Mouse (Mus musculus): ENCODE measurements around the gene Sdsl.
A peak's percentile ranks its signal among the peaks of the same experiment; 100 is the strongest.
"Not testable (repeated sequence)": the region's sequence is repeated elsewhere in the genome, so short reads cannot be mapped to it uniquely, and the experiment has no call there.

The Sdsl gene

GRCm38 (mm10) chr5:120472770-120473169, at the start of gene Sdsl:
Sdsl (minus strand) TSS chr5:120472810.
- no peak for DNase-seq (ENCODE audit: extremely low read depth, low read depth, low spot score)

DNA sequence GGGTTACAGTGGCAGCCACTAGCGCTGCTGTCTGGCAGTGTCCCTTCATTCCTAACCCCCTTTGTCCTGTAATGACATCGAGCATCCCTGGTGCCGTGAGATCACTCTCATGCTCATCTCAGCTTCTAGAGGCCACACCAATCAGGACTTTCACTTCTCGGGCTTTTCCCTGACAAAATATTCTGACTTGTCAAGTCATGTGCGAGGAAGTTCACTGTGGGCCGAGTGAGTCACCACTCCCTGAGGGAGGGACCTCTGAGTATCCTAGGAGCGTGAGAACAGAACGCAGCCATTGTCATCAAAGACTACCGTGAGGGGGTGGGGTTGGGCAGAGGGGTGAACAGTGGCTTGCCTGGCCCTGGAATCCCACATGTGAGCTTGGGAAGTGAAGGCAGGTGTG, 44.9 kb upstream of the Sdsl start:
- DNase-seq (ENCODE audit: extremely low read depth, low read depth, low spot score): peak; percentile 45

DNA sequence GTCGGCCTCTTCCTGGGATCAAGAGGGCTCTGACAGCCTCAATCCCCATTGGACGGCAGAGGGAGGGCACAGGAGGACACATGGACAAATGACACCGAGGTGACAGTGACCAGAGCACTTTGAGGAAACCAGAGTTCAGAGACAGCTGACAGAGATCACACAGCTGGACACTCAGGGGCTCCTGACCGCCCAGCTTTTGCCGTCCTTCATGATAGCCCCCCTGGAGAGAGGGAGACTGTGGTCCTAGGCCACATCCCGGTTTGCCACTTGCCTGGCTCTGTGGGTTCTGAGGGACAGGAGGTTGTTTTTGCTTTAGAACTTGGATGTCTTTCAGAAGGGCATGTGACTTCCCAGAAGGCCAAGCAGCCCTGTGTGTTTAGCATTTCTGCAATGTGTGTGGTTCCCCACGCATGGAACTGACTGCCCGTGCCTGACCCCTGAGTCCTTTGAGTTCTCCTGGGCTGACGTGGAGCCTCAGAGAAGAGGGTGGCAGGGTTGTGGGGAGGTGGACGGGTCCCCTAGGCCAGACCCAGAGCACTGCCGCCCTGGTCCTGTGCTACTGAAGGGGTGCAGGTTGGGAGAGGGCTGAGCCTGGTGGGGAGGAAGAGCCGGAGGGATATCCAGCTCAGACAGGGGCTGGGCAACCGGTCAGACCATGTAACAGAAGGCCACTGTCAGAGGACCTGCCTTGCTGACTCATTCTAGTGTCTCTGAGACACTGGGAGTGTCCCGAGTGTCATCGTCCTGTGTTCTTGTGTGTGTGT, 43.8 kb upstream of the Sdsl start:
- no peak for DNase-seq (ENCODE audit: extremely low read depth, low read depth, low spot score)

DNA sequence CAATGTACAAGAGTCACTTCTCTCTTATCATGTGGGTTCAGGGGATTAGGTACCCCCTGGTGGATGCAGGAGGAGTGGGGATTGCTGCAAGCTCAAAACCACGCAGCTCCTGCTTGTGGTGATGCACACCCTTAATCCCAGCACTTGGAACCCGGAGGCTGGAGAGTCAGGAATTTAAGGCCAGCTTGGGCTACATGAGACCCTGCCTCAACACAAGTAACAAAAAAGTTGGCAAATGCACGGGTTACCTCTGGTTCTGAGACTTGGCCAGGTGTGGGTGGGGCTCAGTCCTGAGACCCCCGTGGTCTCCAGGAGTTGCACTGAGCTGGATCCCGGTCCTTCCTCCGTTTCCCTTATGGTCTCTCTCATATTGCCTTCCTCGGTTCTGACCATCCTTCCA, 42.8 kb upstream of the Sdsl start:
- DNase-seq (ENCODE audit: extremely low read depth, low read depth, low spot score): no peak

- DNase-seq (ENCODE audit: extremely low read depth, low read depth, low spot score): no peak
Observed at GRCm38 (mm10) chr5:120514754-120515153, 42.1 kb upstream of the Sdsl start.

DNA sequence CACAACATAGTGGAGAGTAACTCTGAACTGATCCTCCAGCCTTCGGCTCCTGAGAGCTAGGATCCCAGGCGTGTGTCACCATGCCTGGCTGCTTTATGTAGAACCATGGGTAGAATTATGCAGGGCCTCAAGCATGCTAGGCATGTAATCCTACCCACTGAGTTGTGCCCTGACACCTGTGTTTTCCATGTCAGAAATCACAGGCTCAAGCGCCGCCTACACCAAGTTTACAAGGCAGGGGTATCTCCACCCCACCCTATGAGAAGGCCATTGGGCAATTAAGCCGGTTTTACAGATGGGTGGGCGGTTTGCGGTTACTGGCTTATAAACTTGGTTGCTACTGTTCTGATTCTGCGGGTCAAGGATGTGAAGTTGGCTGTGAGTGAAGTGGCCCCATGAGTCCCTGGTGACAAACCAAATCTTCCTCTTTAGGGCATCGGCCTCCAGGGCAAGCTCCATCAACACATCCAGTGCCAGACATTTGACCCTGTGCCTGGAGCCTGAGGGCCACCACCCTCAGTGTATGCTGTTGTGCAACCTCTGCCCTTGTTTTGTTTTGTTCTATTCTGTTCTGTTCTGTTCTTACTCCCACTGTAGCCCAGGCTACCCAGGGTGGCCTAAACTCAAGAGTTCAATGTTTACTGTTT, 41.5 kb upstream of the Sdsl start:
- DNase-seq (ENCODE audit: extremely low read depth, low read depth, low spot score): peak; percentile 46

DNA sequence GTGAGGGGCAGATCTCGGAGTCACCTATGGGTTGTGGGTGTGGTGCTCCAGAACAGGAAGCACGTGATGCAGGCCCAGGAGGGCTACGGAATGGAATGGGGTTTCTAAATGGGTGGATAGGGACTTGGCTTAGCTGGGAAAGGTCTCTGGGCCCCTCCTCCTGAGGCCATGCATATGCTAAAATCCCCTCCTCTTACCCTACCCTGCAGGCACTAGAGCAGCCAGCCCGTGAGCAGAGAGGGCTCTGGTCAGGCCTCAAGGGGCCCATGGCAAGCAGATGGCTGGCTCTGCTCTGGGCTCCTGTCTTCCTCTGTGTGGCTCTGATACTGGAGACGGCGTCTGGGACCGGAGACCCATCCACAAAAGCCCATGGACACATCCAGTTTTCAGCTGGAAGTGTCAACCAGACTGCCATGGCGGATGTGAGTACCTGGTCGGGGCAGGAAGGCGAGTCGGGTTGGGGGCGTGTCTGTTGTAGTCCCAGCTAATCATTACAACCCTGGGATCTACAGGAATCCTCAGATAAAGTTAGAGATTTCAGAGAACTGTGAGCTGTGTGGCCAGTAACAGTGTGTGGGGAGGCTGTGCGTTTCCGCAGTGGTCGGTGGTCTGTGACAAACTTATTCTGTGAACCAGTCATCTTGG, 40.4 kb upstream of the Sdsl start:
- DNase-seq (ENCODE audit: extremely low read depth, low read depth, low spot score): no peak

DNA sequence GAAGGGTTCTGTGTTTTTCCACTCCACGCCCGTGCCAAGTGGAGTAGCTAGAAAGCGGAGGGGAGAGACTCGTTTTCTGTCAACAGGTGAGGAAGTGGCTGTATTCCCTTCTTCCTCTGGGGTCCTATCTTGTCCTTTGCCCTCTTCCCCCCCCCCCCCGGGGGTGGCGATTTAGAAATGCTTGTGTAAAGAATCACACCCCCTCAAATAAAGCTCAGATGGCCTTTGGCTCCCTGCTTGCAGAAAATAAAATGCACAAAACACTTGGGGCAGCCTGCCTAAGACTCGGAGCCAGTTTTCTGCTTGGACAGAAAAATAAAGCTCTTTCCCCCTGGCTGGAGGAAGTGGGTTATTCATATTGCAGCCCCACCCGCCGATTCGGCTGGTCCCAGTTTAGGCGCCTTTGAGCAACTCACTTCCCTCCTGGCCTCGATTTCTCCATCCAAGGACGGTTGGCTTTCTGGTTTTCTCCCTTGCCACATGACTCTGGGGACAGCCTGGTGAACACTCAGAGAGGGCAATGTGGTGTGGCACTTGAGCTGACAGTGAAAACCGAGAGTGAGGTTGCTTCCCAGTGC, 39.1 kb upstream of the Sdsl start:
- no peak for DNase-seq (ENCODE audit: extremely low read depth, low read depth, low spot score)

DNA sequence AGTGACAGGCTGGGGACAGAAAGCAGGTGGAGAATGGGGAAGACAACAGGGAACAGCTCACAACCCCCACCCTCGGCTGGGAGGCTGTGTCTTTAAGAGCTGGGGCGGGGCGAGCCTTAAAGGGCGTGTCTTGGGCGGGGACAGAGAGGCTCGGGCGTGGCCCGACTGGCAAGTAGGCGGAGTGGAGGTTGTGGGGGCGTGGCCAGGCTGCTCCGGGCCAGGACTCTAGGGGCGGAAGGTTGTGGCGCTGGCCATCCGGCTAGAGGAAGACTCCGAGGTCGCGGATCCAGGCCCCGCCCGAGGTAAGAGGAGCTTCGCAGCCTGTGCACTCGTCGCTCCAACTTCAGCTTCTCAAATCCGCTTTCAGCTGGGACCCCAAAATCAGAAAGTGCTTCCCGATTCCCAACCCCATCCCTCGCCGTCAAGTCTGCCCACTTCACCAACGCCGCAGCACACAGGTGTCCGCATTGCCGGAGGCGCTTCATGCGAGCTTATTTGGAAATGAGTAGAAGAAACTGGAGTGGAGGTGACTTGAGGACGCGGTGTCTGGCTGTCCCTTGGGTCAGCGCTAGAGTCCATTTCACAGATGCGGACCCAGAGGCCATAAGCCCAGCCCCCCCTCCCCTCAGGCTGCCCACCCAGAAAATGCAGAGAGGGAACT, 38.5 kb upstream of the Sdsl start, which contains the start of gene Slc8b1:
TSS of gene Slc8b1 (plus strand) at position 187 of the 661 bp plus-strand sequence.
- DNase-seq (ENCODE audit: extremely low read depth, low read depth, low spot score): peak; percentile 23

DNA sequence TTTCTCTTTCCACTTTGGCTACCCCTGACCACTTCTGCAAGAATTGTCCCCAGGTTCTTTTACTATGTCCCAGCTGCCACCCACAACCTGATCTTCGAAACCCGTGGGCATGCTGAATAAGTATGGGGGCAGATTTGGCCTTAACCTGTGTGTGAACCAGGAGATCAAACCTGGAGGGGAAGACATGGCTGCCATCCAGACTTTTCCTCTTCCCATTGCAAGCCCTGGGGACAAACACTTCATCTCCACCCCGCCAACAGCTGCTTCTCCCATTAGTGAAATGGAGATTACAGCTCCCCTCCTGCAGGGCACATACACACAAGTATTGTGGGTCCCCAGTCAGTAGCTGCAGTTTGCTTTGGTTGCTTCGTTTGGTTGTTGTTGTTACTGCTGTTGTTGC, 34.7 kb upstream of the Sdsl start:
- no peak for DNase-seq (ENCODE audit: extremely low read depth, low read depth, low spot score)

DNA sequence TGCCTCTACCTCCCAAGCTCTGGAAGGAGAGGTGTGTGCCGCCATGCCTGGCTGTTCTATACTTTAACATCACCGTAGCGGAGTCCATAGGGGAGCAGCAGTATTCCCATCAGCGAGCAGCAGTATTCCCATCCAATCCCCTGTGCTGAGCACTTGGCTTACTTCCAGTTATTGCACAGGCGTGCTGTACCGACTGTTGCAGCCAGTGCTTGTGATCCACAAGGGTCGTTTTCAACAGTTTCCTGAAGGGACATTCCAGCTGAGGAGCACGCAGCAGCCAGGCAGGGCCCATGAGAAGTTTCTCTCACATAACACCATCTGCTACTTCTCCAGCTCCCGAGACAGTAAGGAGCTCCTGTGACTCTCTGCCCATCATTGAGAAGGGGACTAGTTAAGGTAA, 33.9 kb upstream of the Sdsl start:
- DNase-seq (ENCODE audit: extremely low read depth, low read depth, low spot score): no peak

DNA sequence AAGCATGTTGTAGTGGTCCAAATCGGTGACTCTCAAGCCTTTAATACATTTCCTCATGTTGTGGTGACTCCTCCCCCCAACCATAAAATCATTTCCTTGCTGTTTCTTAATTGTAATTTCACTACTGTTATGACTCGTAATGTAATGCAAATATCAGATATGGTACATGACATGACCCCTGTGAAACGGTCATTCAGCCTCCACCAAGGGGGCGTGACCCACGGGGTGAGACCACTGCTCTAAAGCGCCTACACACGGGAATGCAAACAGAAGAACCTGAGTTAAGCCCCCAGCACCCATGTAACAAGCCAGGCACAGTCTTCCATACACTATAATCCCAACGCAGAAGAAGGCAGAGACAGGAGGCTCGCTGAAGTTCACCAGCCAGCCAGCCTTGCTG, 33.2 kb upstream of the Sdsl start:
- DNase-seq (ENCODE audit: extremely low read depth, low read depth, low spot score): no peak

DNA sequence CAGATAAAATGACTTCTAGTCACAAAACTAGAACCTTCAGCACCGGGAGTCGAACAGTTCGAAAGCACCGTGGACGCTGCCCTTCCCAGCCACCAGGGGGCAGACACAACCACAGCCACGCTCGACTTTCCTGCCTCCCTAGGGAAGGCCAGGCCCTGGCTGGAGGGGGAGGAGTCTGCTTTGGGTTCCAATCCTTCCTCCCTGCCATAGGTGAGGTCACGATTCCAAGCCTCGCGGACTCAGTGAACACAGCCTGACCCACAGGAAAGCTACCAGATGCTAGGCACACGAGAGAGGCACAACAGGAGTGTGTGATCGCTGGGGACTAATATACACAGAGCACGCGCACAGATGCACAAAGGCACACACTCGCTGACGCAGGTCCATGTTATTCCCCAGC, 32.8 kb upstream of the Sdsl start:
- no peak for DNase-seq (ENCODE audit: extremely low read depth, low read depth, low spot score)

DNA sequence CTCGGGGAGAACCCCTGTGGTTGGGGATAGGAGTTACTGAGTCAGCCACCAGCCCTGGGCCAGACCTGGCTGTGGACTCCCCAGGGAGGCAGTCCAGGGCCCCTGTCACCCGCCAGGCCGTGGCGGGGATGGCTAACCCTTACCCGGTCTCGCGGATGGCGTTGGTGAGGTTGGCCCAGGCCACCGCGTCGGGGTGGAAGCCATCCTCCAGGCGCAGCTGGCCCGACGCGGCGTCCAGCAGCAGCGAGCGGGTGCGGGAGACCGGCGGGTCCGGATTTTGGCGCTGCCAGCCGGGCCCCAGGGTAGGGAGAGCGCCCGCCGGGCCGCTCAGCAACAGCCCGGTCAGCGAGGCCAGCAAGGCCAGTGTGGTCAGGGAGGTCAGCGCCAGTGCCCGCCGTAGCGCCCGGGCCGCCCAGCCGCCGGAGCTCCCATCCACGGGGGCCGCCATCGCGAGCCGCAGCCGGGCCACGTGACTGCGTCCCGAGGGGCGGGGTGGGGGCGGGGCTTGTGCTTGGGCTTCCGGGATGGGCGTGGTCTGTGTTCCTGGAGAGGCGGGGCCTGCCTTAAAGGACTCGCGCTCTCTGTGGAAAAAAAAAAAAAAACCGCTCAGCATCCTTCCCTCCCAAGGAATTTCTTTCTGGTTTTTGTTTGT, 30.7 kb upstream of the Sdsl start, which contains the start of gene Plbd2:
TSS of gene Plbd2 (minus strand) at position 482 of the 652 bp plus-strand sequence.
- no peak for DNase-seq (ENCODE audit: extremely low read depth, low read depth, low spot score)

GRCm38 (mm10) chr5:120502675-120503143, 30.1 kb upstream of the Sdsl start:
- DNase-seq (ENCODE audit: extremely low read depth, low read depth, low spot score): no peak

GRCm38 (mm10) chr5:120502147-120502621, 29.6 kb upstream of the Sdsl start:
- DNase-seq (ENCODE audit: extremely low read depth, low read depth, low spot score): no peak

GRCm38 (mm10) chr5:120500609-120501008, 28.0 kb upstream of the Sdsl start:
- not testable (repeated sequence) for DNase-seq (ENCODE audit: extremely low read depth, low read depth, low spot score)

DNA sequence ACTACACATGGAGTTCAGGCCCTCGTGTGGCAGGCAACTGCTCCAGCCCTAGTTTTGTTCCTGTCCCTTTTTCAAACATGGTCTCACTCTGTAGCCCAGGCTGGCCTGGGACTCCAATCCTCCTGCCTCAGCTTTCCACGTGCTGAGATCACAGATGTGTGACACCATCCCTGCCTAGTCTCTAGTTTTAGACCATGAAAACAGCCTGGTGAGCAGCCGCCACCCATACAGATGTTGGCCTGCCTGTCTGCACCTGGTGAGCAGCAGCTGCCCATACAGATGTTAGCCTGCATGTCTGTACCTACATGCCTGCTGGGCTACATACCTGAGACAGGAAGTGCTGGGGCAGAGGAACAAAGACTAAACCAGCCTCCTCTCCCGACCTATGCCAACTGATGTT, 26.6 kb upstream of the Sdsl start:
- DNase-seq (ENCODE audit: extremely low read depth, low read depth, low spot score): no peak

DNA sequence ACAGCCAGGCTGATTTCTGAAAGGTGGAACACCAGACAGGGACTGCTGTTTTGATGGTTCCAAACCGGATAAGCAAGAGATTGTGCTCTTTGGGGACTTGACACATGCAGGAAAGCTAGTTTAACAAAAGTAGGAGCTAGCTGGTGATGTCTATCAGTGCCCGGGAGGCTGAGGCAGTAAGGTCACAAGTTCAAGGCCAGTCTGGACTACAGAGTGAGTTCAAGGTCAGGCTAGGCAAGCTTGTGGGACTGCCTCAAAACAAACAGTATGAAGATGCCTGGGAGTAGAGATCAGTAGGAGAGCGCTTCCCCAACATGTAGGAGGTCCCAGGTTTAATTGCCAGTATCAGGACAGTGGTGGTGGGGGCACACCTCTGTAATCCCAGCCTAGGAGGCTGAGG, 24.5 kb upstream of the Sdsl start:
- DNase-seq (ENCODE audit: extremely low read depth, low read depth, low spot score): no peak

- no peak for DNase-seq (ENCODE audit: extremely low read depth, low read depth, low spot score)
Observed at GRCm38 (mm10) chr5:120495703-120496226, 23.2 kb upstream of the Sdsl start.

Data from fat pad, adult 2 months (tissue).